Mouse (Mus musculus) CH12.LX (cell line): ENCODE data around the gene Srrm3. TPM values are rescaled to one million over a fixed set of nuclear protein-coding genes. Genes with fewer than 3 reads are reported as not detected.

Source experiments
- DNase-seq: peaks from one replicate; pipeline ENCODE4 v3.0.0-alpha.2; 2013; ENCODE audit errors: extremely low read depth
- H3K27ac ChIP-seq: 2 replicates; pipeline ENCODE4 v1.5.1; 2012; ENCODE audit warnings: low read depth, mild to moderate bottlenecking, control low read depth, moderate library complexity; ENCODE audit not compliant: insufficient read depth
- H3K27me3 ChIP-seq: replicated peaks from 2 replicates; pipeline ENCODE3; 2012; ENCODE audit warnings: inconsistent platforms
- H3K36me3 ChIP-seq, 2 experiments: replicated peaks in 1 of 2; 2 replicates each; pipeline versions ENCODE3 to v1.6.1; 2012; ENCODE audit warnings: inconsistent platforms in 1 of 2, low read length in 1 of 2, mild to moderate bottlenecking in 1 of 2, mixed read lengths in 1 of 2, moderate library complexity in 1 of 2; ENCODE audit not compliant: control insufficient read depth in 1 of 2, insufficient read depth in 1 of 2
- H3K4me1 ChIP-seq, 2 experiments: 2 replicates each; pipeline ENCODE4 v1.6.1; 2012; ENCODE audit warnings: inconsistent platforms in 1 of 2, moderate library complexity in 1 of 2; ENCODE audit not compliant: insufficient read depth in 2 of 2, control insufficient read depth in 1 of 2
- H3K4me2 ChIP-seq: 2 replicates; pipeline ENCODE4 v1.6.1; 2012; ENCODE audit warnings: low read depth, mild to moderate bottlenecking, control low read depth; ENCODE audit not compliant: poor library complexity, insufficient read depth, severe bottlenecking
- H3K4me3 ChIP-seq, 3 experiments: fragments of 150-350 bp in 1 of 3; sonication (generic) in 1 of 3; replicated peaks in 1 of 3; 2 replicates each; pipeline versions ENCODE3 to v1.5.1; 2011 to 2012; ENCODE audit warnings: low read depth in 2 of 3, low read length in 2 of 3, mild to moderate bottlenecking in 2 of 3, moderate library complexity in 2 of 3, control low read depth in 1 of 3, improper control_type of control experiment in 1 of 3, inconsistent platforms in 1 of 3, mixed read lengths in 1 of 3; ENCODE audit not compliant: poor library complexity in 1 of 3
- H3K79me2 ChIP-seq: replicated peaks from 2 replicates; pipeline ENCODE4 v1.6.1; 2012; ENCODE audit warnings: mild to moderate bottlenecking, moderate library complexity; ENCODE audit not compliant: control insufficient read depth, poor library complexity, insufficient read depth, severe bottlenecking; ENCODE audit errors: extremely low read depth
- H3K9ac ChIP-seq: 2 replicates; pipeline ENCODE4 v1.6.1; 2012; ENCODE audit warnings: low read depth, mild to moderate bottlenecking, control low read depth, moderate library complexity; ENCODE audit not compliant: insufficient read depth
- H3K9me3 ChIP-seq: replicated peaks from 2 replicates; pipeline ENCODE3; 2012; ENCODE audit warnings: low read length, inconsistent platforms, mixed read lengths
- CHD1 ChIP-seq: IDR thresholded peaks from 2 replicates; pipeline ENCODE4 v1.6.1; 2012; ENCODE audit warnings: low read depth, low read length, improper control_type of control experiment, inconsistent platforms
- CTCF ChIP-seq, 2 experiments: IDR thresholded peaks in 1 of 2; conservative IDR thresholded peaks in 1 of 2; 2 replicates each; pipeline ENCODE4 v1.5.1; 2011 to 2012; ENCODE audit warnings: low read depth in 2 of 2, low read length in 2 of 2, improper control_type of control experiment in 1 of 2, inconsistent platforms in 1 of 2, mild to moderate bottlenecking in 1 of 2, moderate library complexity in 1 of 2
- E2F4 ChIP-seq: IDR thresholded peaks from 2 replicates; pipeline ENCODE4 v1.6.1; 2011; ENCODE audit warnings: low read depth, low read length, improper control_type of control experiment; ENCODE audit not compliant: insufficient replicate concordance
- EP300 ChIP-seq: IDR thresholded peaks from 2 replicates; pipeline ENCODE4 v1.6.1; 2011; ENCODE audit warnings: low read length, improper control_type of control experiment
- GABPA ChIP-seq: IDR thresholded peaks from 2 replicates; pipeline ENCODE4 v1.6.1; 2012; ENCODE audit warnings: low read depth, low read length, improper control_type of control experiment, inconsistent platforms; ENCODE audit not compliant: insufficient replicate concordance
- IRF4 ChIP-seq: IDR thresholded peaks from 2 replicates; pipeline ENCODE4 v1.6.1; 2014; ENCODE audit warnings: low read depth, mild to moderate bottlenecking, inconsistent platforms, low read length, improper control_type of control experiment
- JUN ChIP-seq: IDR thresholded peaks from 2 replicates; pipeline ENCODE4 v1.6.1; 2011; ENCODE audit warnings: low read depth, mild to moderate bottlenecking, low read length, improper control_type of control experiment, moderate library complexity; ENCODE audit not compliant: insufficient read depth
- MAFK ChIP-seq: IDR thresholded peaks from 2 replicates; pipeline ENCODE4 v1.6.1; 2011; ENCODE audit warnings: low read length, improper control_type of control experiment; ENCODE audit not compliant: insufficient replicate concordance
- MAX ChIP-seq: IDR thresholded peaks from 2 replicates; pipeline ENCODE4 v1.6.1; 2011; ENCODE audit warnings: low read length, improper control_type of control experiment
- MAZ ChIP-seq: IDR thresholded peaks from 2 replicates; pipeline ENCODE4 v1.6.1; 2012; ENCODE audit warnings: low read depth, mild to moderate bottlenecking, inconsistent platforms, low read length, improper control_type of control experiment, moderate library complexity
- MXI1 ChIP-seq: IDR thresholded peaks from 2 replicates; pipeline ENCODE4 v1.6.1; 2011; ENCODE audit warnings: mild to moderate bottlenecking, low read depth, low read length, improper control_type of control experiment
- NELFE ChIP-seq: IDR thresholded peaks from 2 replicates; pipeline ENCODE4 v1.6.1; 2011; ENCODE audit warnings: low read depth, low read length, improper control_type of control experiment
- POLR2A ChIP-seq: IDR thresholded peaks from 2 replicates; pipeline ENCODE4 v1.6.1; 2011; ENCODE audit warnings: low read depth, mild to moderate bottlenecking, improper control_type of control experiment, low read length
- POLR2AphosphoS2 ChIP-seq: IDR thresholded peaks from 2 replicates; pipeline ENCODE4 v1.6.1; 2011; ENCODE audit warnings: low read depth, low read length, improper control_type of control experiment
- RAD21 ChIP-seq: IDR thresholded peaks from 2 replicates; pipeline ENCODE4 v1.6.1; 2011; ENCODE audit warnings: low read depth, mild to moderate bottlenecking, low read length, improper control_type of control experiment, moderate library complexity
- RCOR1 ChIP-seq: conservative IDR thresholded peaks from 2 replicates; pipeline ENCODE4 v1.6.1; 2012; ENCODE audit warnings: low read depth, mild to moderate bottlenecking, inconsistent platforms, low read length, improper control_type of control experiment
- SMC3 ChIP-seq: IDR thresholded peaks from 2 replicates; pipeline ENCODE4 v1.6.1; 2011; ENCODE audit warnings: low read depth, low read length, improper control_type of control experiment
- TBP ChIP-seq: conservative IDR thresholded peaks from 2 replicates; pipeline ENCODE4 v1.6.1; 2011; ENCODE audit warnings: low read depth, low read length, improper control_type of control experiment
- TCF12 ChIP-seq: IDR thresholded peaks from 2 replicates; pipeline ENCODE4 v1.6.1; 2014; ENCODE audit warnings: low read depth, mild to moderate bottlenecking, inconsistent platforms, low read length, improper control_type of control experiment
- UBTF ChIP-seq: IDR thresholded peaks from 2 replicates; pipeline ENCODE4 v1.6.1; 2012; ENCODE audit warnings: low read depth, mild to moderate bottlenecking, inconsistent platforms, low read length, improper control_type of control experiment, moderate library complexity
- ZC3H11A ChIP-seq: IDR thresholded peaks from 2 replicates; pipeline ENCODE4 v1.6.1; 2012; ENCODE audit warnings: low read depth, mild to moderate bottlenecking, inconsistent platforms, low read length, improper control_type of control experiment
- ZKSCAN1 ChIP-seq: IDR thresholded peaks from 2 replicates; pipeline ENCODE4 v1.6.1; 2012; ENCODE audit warnings: low read depth, inconsistent platforms, low read length, improper control_type of control experiment, borderline replicate concordance
- ZNF384 ChIP-seq: IDR thresholded peaks from 2 replicates; pipeline ENCODE4 v1.6.1; 2012; ENCODE audit warnings: low read depth, low read length, improper control_type of control experiment, inconsistent platforms
- dilution Hi-C: fragments of 300-500 bp; cut with MboI; formaldehyde crosslinking; loops from 2 replicates; pipeline ENCODE4 v1.14.3; 2020; ENCODE audit warnings: low sequenced_read_pairs; ENCODE audit not compliant: extremely low pct_unique_long_range_greater_than_20kb, extremely low pct_ligation_motif_present
- in situ Hi-C: fragments of 300-500 bp; cut with MboI; formaldehyde crosslinking; loops from 3 replicates; pipeline ENCODE4 v1.14.3; 2019; ENCODE audit warnings: low sequenced_read_pairs, low pct_ligation_motif_present, low pct_unique_long_range_greater_than_20kb, mixed read lengths
- polyA plus RNA-seq: library from polyadenylated mRNA; unstranded; fragments of >175 nt; gene quantifications from 2 replicates; pipeline ENCODE4 v1.2.1, GENCODE M21; 2012; ENCODE audit warnings: low read depth; ENCODE audit not compliant: insufficient read length
- total RNA-seq, 2 experiments: library from RNA; depleted of rRNA; stranded (reverse); fragments of 300-350 nt in 1 of 2; fragments of >200 nt in 1 of 2; gene quantifications; 2 replicates each; pipeline ENCODE4 v1.2.3; 2012 to 2014

The Srrm3 gene
- total and polyA plus RNA-seq, 3 experiments = not detected

DNA sequence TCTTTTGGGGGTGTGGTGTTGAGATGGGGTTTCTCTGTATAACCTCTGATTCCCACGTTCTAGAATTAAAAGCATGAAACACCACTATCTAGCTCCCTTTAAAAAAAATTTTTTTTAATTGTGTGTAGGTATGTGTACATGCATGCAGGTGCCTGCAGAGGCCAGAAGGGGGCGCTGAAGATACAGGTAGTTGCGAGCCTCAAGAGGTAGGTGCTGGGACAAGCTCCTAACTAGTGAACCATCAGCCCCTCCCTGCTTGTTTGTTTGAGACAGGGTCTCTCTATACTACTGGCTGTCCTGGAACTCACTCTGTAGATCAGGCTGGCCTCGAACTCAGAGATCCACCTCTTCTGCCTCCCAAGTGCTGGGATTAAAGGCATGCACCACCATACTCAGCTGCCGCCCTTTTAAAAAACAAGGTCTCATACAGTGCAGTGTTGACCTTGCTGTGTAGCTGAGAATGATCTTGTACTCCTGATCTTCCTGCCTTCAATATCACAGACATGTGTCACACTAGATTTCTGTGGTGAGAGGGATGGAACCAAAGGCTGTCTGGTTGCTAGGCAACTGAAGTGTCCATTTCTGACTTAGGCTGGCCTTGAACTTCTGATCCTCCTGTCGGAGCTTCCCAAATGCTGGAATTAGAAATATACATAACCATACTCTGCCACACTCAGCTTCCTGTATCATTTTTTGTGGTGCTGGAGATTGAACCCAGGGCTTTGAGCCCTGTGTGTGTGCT is 94.8 kb downstream of the Srrm3 start:
- Histone ChIP-seq H3K27ac (no peak overlapping the region), H3K9me3 (no peaks in the 10 kb centered on the region), H3K27me3 (no peaks in the 10 kb centered on the region), H3K4me3 (no peak overlapping the region), H3K36me3 (peaks cover 2 to 28% of the 10 kb centered on the region in 2 experiments), H3K4me1 (peaks cover 0 to 14% of the 10 kb centered on the region in 2 experiments; a peak in 2 of 4 replicates), H3K4me2 (no peak overlapping the region), H3K79me2 (no peaks in the 10 kb centered on the region; the same call in 1 of the 2 replicates), H3K9ac (no peak overlapping the region)
- no peak for DNase-seq
- dilution Hi-C loops = no loop called here
- TF ChIP-seq RAD21 = peak; percentile 24
- TF ChIP-seq GABPA = no peak
- TF ChIP-seq ZNF384 = peak; percentile 42
- no peak for TF ChIP-seq NELFE
- TF ChIP-seq SMC3 = no peak
- TF ChIP-seq MAFK = no peak
- TF ChIP-seq CTCF (conservative IDR thresholded peaks at IDR 0.05 in 1 of 2, IDR thresholded peaks at IDR 0.05 in 1 of 2; ENCODE audit: low read depth in 2 of 2, low read length in 2 of 2) = peak; percentile 19 to 65; a peak in 3 of 4 replicates
- in situ Hi-C loops = no loop called here

DNA sequence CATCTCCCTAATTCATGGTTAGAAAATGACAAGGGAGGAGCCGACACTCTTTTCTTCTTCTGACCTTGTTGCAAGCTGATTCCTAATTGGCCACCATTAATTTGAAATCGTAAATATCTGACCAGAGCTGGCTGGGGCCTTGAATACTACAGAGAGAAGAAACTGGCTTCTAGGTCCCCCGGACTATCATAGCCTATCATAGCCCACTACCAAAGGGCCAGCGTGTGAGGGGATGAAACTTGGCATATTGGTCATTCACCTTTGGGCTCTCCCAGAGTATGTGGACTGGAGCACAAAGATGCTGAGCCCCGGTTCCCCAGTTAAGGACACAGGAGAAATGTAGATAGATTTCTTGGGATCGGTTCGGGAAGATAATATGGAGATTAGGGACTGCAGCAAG is 96.4 kb downstream of the Srrm3 start:
- Histone ChIP-seq H3K9ac (no peak overlapping the region), H3K27ac (no peak overlapping the region), H3K9me3 (no peaks in the 10 kb centered on the region), H3K4me3 (no peak overlapping the region)
- TF ChIP-seq POLR2AphosphoS2 (no peak), CTCF (conservative IDR thresholded peaks at IDR 0.05 in 1 of 2, IDR thresholded peaks at IDR 0.05 in 1 of 2; ENCODE audit: low read depth in 2 of 2, low read length in 2 of 2) (no peak), GABPA (no peak), MXI1 (no peak), POLR2A (no peak), TCF12 (no peak), MAX (no peak), JUN (no peak), TBP (no peak), IRF4 (no peak), ZC3H11A (no peak), ZKSCAN1 (no peak), EP300 (no peak), CHD1 (no peak), E2F4 (no peak), MAZ (no peak), RCOR1 (no peak), NELFE (no peak), UBTF (no peak), RAD21 (no peak)
- TF ChIP-seq, all 38 proteins: peak for 0
- Histone ChIP-seq H3K27me3 (no peaks in the 10 kb centered on the region), H3K79me2 (peaks cover 4% of the 10 kb centered on the region; the same call in 1 of the 2 replicates), H3K4me1 (peaks cover 0 to 19% of the 10 kb centered on the region in 2 experiments; a peak in 2 of 4 replicates), H3K4me2 (no peak overlapping the region), H3K36me3 (peaks cover 17 to 43% of the 10 kb centered on the region in 2 experiments)
- in situ Hi-C loops = no loop called here
- no peak for DNase-seq
- dilution Hi-C loops = no loop called here
